Mouse (Mus musculus) hindbrain, embryonic 14.5 days (tissue): Measurements from ENCODE around the gene Ppp2r2c. TPM values are rescaled to one million over a fixed set of nuclear protein-coding genes. Genes with fewer than 3 reads are reported as not detected.

ENCODE experiments used
- ATAC-seq: fragments of 200-750 bp; cut with Nextera tagmentation; 2 replicates; pipeline ENCODE4 v1.8.0; 2017; ENCODE audit warnings: moderate number of reproducible peaks, mild to moderate bottlenecking, moderate TSS enrichment, moderate library complexity; ENCODE audit not compliant: low FRiP score
- DNase-seq: peaks from one replicate; pipeline ENCODE4 v3.0.0-alpha.2; 2015; ENCODE audit warnings: low spot score
- H3K27ac ChIP-seq: fragments of 300-500 bp; sonication (generic); 2 replicates; pipeline ENCODE4 v1.5.1; 2014; ENCODE audit warnings: mild to moderate bottlenecking, moderate library complexity
- H3K27me3 ChIP-seq: fragments of 300-500 bp; sonication (generic); 2 replicates; pipeline ENCODE4 v1.6.1; 2014; ENCODE audit warnings: mild to moderate bottlenecking, low read length, mixed read lengths; ENCODE audit not compliant: control insufficient read depth, insufficient read depth
- H3K36me3 ChIP-seq: fragments of 300-500 bp; sonication (generic); replicated peaks from 2 replicates; pipeline ENCODE4 v1.6.1; 2014; ENCODE audit not compliant: control insufficient read depth, insufficient read depth
- H3K4me1 ChIP-seq: fragments of 300-500 bp; sonication (generic); replicated peaks from 2 replicates; pipeline ENCODE4 v1.6.1; 2014; ENCODE audit warnings: antibody characterized with exemption, low read length, mixed read lengths; ENCODE audit not compliant: control insufficient read depth, insufficient read depth
- H3K4me2 ChIP-seq: fragments of 300-500 bp; sonication (generic); replicated peaks from 2 replicates; pipeline ENCODE4 v1.6.1; 2014; ENCODE audit warnings: mild to moderate bottlenecking, moderate library complexity
- H3K4me3 ChIP-seq: fragments of 300-500 bp; sonication (generic); replicated peaks from 2 replicates; pipeline ENCODE4 v1.5.1; 2014; ENCODE audit warnings: mild to moderate bottlenecking, low read length
- H3K9ac ChIP-seq: fragments of 300-500 bp; sonication (generic); 2 replicates; pipeline ENCODE4 v1.6.1; 2014
- H3K9me3 ChIP-seq: fragments of 300-500 bp; sonication (generic); 2 replicates; pipeline ENCODE4 v1.6.1; 2016; ENCODE audit warnings: low read length; ENCODE audit not compliant: control insufficient read depth
- WGBS: fragments of 180-500 bp; shearing (Covaris S2); extraction: QIAGEN DNeasy Blood & Tissue Kit; methylation state at CpG from one replicate; pipeline ENCODE4 v1.1.7; 2014; 5-methylcytosine and 5-hydroxymethylcytosine counted together
- polyA plus RNA-seq: library from polyadenylated mRNA; unstranded; fragments of >200 nt; fragmentation: Nextera tagmentation; extraction: Ambion mirVana; gene quantifications from 2 replicates; pipeline ENCODE4 v1.2.1, GENCODE M21; 2014

Ppp2r2c gene
- polyA plus RNA-seq, 1 experiment from 2014 or later = 63.6 TPM

GRCm38 (mm10) chr5:36889380-36889886 lies 21.1 kb downstream of the Ppp2r2c start:
- Histone ChIP-seq H3K9me3 (no peaks in the 10 kb centered on the region), H3K9ac (no peak overlapping the region), H3K4me3 (no peak overlapping the region), H3K27me3 (no peaks in the 10 kb centered on the region), H3K4me1 (peaks cover 40% of the 10 kb centered on the region), H3K4me2 (no peak overlapping the region), H3K27ac (no peak overlapping the region), H3K36me3 (no peaks in the 10 kb centered on the region)
- ATAC-seq (no peak), DNase-seq (no peak)
- 98% methylated on average over 2 of the region's 2 CpGs for WGBS

GRCm38 (mm10) chr5:36890794-36891193 lies 22.5 kb downstream of the Ppp2r2c start:
- ATAC-seq (peak; percentile 41; the same call in 1 of the 2 replicates), DNase-seq (no peak)
- no peaks in the 10 kb centered on the region for H3K27me3 ChIP-seq
- H3K4me2 ChIP-seq = no peak overlapping the region
- no peaks in the 10 kb centered on the region for H3K36me3 ChIP-seq
- 15% methylated on average over 9 of the region's 9 CpGs for WGBS
- peaks cover 44% of the 10 kb centered on the region for H3K4me1 ChIP-seq
- H3K9ac ChIP-seq = no peak overlapping the region
- H3K4me3 ChIP-seq = no peak overlapping the region
- H3K9me3 ChIP-seq = no peaks in the 10 kb centered on the region
- H3K27ac ChIP-seq = peak overlapping the region; percentile 50

- Histone ChIP-seq H3K9me3 (no peaks in the 10 kb centered on the region), H3K4me2 (no peak overlapping the region), H3K36me3 (no peaks in the 10 kb centered on the region), H3K4me3 (no peak overlapping the region), H3K9ac (no peak overlapping the region), H3K27me3 (no peaks in the 10 kb centered on the region), H3K4me1 (peaks cover 44% of the 10 kb centered on the region), H3K27ac (peak overlapping the region; percentile 7; the same call in 1 of the 2 replicates)
- DNase-seq (no peak), ATAC-seq (no peak)
- WGBS = 59% methylated on average over 4 of the region's 4 CpGs
Measured at GRCm38 (mm10) chr5:36891793-36892470, 23.6 kb downstream of the Ppp2r2c start.

GRCm38 (mm10) chr5:36893263-36893662 lies 24.9 kb downstream of the Ppp2r2c start:
- H3K9me3 ChIP-seq = no peaks in the 10 kb centered on the region
- no peak overlapping the region for H3K4me3 ChIP-seq
- H3K27me3 ChIP-seq = no peaks in the 10 kb centered on the region
- ATAC-seq (no peak), DNase-seq (no peak)
- no peaks in the 10 kb centered on the region for H3K36me3 ChIP-seq
- H3K4me1 ChIP-seq = peaks cover 34% of the 10 kb centered on the region
- no peak overlapping the region for H3K9ac ChIP-seq
- 77% methylated on average over 9 of the region's 9 CpGs for WGBS
- no peak overlapping the region for H3K27ac ChIP-seq
- no peak overlapping the region for H3K4me2 ChIP-seq

GRCm38 (mm10) chr5:36894070-36894469 lies 25.8 kb downstream of the Ppp2r2c start:
- no peaks in the 10 kb centered on the region for H3K36me3 ChIP-seq
- no peaks in the 10 kb centered on the region for H3K9me3 ChIP-seq
- DNase-seq = no peak
- H3K9ac ChIP-seq = no peak overlapping the region
- H3K4me1 ChIP-seq = peaks cover 34% of the 10 kb centered on the region
- ATAC-seq = no peak
- no peak overlapping the region for H3K27ac ChIP-seq
- 78% methylated on average over 10 of the region's 10 CpGs for WGBS
- H3K27me3 ChIP-seq = no peaks in the 10 kb centered on the region
- no peak overlapping the region for H3K4me3 ChIP-seq
- H3K4me2 ChIP-seq = no peak overlapping the region

GRCm38 (mm10) chr5:36894604-36895368 lies 26.5 kb downstream of the Ppp2r2c start:
- H3K27me3 ChIP-seq = no peaks in the 10 kb centered on the region
- WGBS = 74% methylated on average over 6 of the region's 6 CpGs
- ATAC-seq (no peak), DNase-seq (no peak)
- H3K27ac ChIP-seq = no peak overlapping the region
- H3K4me1 ChIP-seq = peaks cover 34% of the 10 kb centered on the region
- no peak overlapping the region for H3K4me3 ChIP-seq
- no peaks in the 10 kb centered on the region for H3K9me3 ChIP-seq
- H3K36me3 ChIP-seq = no peaks in the 10 kb centered on the region
- H3K4me2 ChIP-seq = no peak overlapping the region
- no peak overlapping the region for H3K9ac ChIP-seq

- ATAC-seq (no peak), DNase-seq (peak; percentile 27)
- Histone ChIP-seq H3K27me3 (no peaks in the 10 kb centered on the region), H3K4me2 (no peak overlapping the region), H3K27ac (no peak overlapping the region; the same call in 1 of the 2 replicates), H3K4me3 (no peak overlapping the region), H3K9me3 (no peaks in the 10 kb centered on the region), H3K9ac (no peak overlapping the region), H3K36me3 (no peaks in the 10 kb centered on the region), H3K4me1 (peaks cover 38% of the 10 kb centered on the region)
- WGBS = 72% methylated on average over 10 of the region's 10 CpGs
Measured at GRCm38 (mm10) chr5:36895621-36896573, 27.6 kb downstream of the Ppp2r2c start.

- 0 out of 2 replicates have a peak overlapping the region, but pooled peaks have one; percentile 17 for H3K27ac ChIP-seq
- no peak for ATAC-seq
- no peaks in the 10 kb centered on the region for H3K36me3 ChIP-seq
- H3K9ac ChIP-seq = no peak overlapping the region
- H3K9me3 ChIP-seq = no peaks in the 10 kb centered on the region
- no peak overlapping the region for H3K4me3 ChIP-seq
- no peak overlapping the region for H3K4me2 ChIP-seq
- no peaks in the 10 kb centered on the region for H3K27me3 ChIP-seq
- WGBS = 75% methylated on average over 8 of the region's 8 CpGs
- DNase-seq = no peak
- peaks cover 26% of the 10 kb centered on the region for H3K4me1 ChIP-seq
Measured at GRCm38 (mm10) chr5:36897999-36898398, 29.7 kb downstream of the Ppp2r2c start.
